Mouse (Mus musculus) spleen, adult 2 months (tissue): ENCODE measurements at regions not wholly inside any gene's neighbourhood (a gene's known extent, or its start where the extent isn't known, plus 50 kb on each side); places are given as distances from the start of the nearest gene placed in this dataset.

Source experiments
- CTCF ChIP-seq: fragments of 200-500 bp; IDR thresholded peaks from 2 replicates; pipeline ENCODE4 v1.5.1; 2011; ENCODE audit warnings: mild to moderate bottlenecking, inconsistent platforms; ENCODE audit not compliant: insufficient read depth, insufficient read length, insufficient replicate concordance; ENCODE audit errors: extremely low read depth
- POLR2A ChIP-seq: fragments of 200-500 bp; IDR thresholded peaks from 2 replicates; pipeline ENCODE4 v1.6.1; 2011; ENCODE audit warnings: low read depth, low read length, inconsistent platforms

DNA sequence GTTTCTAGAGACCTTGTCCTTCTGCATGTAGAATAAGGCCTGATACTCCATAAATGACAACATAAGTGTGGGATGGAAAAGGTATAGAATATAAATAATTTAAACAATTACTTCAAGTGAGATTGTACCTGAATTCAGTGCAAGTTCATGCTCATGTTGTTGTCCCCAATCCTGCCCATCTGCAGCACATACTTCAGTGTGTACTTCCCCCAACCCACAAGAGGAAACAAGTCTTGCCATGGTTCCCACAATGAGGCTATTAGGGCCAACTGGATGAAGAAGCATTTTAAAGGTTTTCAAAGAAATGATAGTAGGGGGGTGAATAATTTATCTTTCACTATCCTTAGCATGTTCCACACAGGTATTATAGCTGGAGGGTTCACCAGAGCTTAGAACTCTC is 79.4 kb upstream of the Gmds start:
- TF ChIP-seq CTCF = no peak
- no peak for TF ChIP-seq POLR2A
